Mouse (Mus musculus): ENCODE measurements around the gene Pcsk6. TPM values are rescaled to one million over a fixed set of nuclear protein-coding genes. Genes with fewer than 3 reads are reported as not detected.

Gene Pcsk6
- 7.1 and 7.6 TPM in 2 replicates for polyA plus RNA-seq (2012; rRNA removed)

DNA sequence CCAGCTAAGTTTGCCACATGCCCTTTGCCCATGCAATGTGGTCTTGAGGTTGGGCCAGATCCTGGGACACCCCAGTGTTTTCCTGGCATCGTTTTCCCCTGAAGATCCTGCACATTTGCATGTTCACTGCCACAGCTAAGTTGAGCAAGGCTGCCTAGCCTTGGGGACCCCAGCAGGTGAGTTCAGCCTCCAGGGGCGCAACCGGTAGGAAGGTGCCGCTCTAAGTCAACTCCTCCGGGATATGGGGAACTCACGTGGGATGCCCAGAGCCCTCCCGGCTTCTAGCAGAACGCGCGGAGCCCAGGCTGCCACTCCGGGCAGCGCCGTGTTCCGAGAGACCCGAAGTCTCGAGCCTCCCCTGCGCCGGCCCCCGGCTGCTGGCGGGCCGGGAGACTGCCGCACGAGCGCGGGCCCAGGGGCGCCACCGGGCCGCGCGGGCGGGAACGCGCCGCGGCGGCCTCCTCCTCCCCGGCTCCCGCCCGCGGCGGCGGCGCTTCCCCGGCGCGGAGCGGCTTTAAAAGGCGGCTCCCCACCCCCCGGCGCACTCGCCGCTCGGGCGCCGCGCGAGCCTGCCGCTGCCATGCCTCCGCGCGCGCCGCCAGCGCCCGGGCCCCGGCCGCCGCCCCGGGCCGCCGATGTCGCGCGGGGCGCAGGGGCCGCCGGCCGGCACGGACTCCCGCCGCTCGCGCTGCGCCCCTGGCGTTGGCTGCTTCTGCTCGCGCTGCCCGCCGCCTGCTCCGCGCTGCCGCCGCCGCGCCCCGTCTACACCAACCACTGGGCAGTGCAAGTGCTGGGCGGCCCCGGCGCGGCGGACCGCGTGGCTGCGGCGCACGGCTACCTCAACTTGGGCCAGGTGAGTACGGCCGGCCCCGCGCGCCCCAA is at the start of gene Pcsk6:
TSS of gene Pcsk6 (plus strand) at position 144 of the 882 bp plus-strand sequence.

DNA sequence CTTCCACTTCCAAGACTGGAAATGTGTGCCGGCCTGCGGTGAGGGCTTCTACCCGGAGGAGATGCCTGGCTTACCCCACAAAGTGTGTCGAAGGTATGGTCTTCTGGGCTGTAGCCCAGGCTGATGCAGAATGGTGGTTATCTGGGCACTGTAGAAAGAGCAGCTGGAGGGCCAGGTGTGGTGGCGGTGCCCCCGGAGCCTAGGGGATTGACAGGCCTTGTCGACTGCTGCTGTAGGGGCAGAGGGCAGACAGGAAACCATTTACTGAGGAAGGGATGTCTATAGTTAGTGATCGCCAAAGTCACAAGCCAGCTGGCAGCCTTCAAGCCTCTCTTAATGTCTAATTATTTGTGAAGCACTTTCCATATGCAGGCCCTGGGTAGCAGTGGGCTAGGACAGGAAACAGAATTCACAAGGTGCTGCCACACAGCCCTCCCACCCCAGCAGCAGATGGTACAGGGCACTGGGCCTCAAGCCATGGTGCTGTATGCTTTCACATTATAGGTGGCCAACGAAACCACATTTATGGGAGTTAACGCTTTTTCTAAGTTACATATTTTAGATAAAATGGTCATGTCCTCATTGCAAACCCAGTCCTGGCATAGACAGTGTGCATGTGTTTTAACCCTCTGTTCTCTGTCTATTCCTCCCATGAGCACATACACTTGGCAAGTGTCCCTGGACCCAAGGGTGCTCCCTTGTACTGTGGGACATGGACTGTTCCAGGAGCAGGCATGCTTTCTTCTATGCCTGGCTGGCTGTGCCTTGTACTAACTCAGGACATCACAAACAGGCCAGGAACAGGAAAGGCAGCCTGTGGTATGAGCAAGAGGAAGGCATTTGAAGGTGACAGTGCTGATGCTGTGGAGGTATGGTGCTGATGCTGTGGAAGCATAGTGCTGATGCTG is 182.3 kb downstream of the Pcsk6 start, which contains the start of gene Gm45213:
TSS of gene Gm45213 (plus strand) at position 51 of the 908 bp plus-strand sequence.

DNA sequence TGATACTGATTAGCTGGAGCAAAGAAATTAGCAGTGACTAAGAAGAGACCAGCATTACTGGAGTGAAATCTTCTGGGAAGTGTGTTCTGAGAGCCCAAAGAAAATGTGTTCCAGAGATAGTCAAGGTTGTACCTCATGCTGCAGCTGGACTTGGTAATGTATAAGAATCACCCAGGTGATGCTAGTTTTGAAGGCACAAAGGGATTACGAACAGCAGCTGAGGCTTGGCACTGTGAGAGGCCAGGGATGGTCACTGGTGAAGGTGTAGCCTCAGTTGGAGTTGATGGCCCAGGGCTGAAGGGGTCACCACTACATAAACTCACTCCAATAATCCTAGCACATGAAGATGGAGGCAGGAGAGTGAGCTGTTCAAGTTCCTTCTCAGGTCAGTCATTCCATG is 197.2 kb downstream of the Pcsk6 start, which contains the start of gene Snrpa1:
TSS of gene Snrpa1 (plus strand) at position 301 of the 400 bp plus-strand sequence.

DNA sequence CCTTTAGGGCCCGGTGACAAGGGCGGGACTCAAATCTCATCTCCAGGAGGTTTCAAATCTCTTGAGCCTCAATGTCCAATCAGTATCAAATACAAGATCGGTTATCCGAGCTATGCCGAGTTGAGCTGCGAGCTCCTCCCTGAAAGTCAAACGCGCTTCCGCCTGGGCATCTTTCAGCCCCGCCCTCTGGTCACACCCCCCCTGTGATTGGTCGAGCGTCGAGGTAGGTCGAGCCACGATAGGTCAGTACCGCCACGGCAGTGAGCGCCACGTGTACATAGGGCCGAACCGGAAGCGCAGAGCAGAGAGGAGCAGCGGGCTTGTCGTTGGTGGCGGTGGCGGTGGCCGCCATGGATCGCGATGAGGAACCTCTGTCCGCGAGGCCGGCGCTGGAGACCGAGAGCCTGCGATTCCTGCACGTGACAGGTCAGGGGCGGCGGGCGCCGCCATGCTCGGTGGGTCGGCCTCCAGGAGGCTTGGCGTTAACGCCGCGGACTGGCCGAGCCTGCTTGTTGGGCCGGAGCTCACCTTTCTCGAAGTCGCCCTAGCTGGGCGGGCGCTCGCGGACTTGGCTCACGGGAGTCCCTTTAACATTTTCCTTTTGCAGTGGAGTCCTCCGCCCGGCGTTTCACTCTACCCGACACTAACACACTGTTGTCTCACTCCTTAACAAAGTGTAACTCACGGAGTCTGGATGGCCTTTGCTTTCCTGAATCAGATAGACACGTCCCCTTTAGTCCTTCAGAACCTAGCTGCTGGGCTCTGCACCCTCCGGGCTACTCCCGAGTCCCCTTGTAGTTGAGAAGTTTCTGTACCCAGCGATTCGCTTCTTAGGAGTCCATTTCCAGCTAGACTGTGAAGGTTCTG is 218.1 kb downstream of the Pcsk6 start, which contains the start of gene Selenos:
TSS of gene Selenos (plus strand) at position 286 of the 867 bp plus-strand sequence.

Other genes starting within 250 kb of the Pcsk6 start
- 5.3 and 5.6 TPM in 2 replicates for gene Tarsl2, start 216.8 kb upstream of the Pcsk6 start, polyA plus RNA-seq (2012; rRNA removed)
- gene Tm2d3, start 170.6 kb upstream of the Pcsk6 start, polyA plus RNA-seq (2012; rRNA removed), result 56.2 and 57.5 TPM in 2 replicates
- gene Gm45213, start 181.9 kb downstream of the Pcsk6 start, polyA plus RNA-seq (2012; rRNA removed), result not detected in 2 replicates
- 26.1 and 30.0 TPM in 2 replicates for gene Snrpa1, start 197.3 kb downstream of the Pcsk6 start, polyA plus RNA-seq (2012; rRNA removed)
- 80.4 and 81.2 TPM in 2 replicates for gene Selenos, start 217.9 kb downstream of the Pcsk6 start, polyA plus RNA-seq (2012; rRNA removed)
- gene Chsy1, start 247.8 kb downstream of the Pcsk6 start, polyA plus RNA-seq (2012; rRNA removed), result 5.2 and 5.3 TPM in 2 replicates